Mouse (Mus musculus): ENCODE measurements around the gene Hnrnpab. TPM values are rescaled to one million over a fixed set of nuclear protein-coding genes. Genes with fewer than 3 reads are reported as not detected.

Gene Hnrnpab
- total and polyA plus RNA-seq, 3 experiments, result 184 to 1,104 (median 894) TPM

DNA sequence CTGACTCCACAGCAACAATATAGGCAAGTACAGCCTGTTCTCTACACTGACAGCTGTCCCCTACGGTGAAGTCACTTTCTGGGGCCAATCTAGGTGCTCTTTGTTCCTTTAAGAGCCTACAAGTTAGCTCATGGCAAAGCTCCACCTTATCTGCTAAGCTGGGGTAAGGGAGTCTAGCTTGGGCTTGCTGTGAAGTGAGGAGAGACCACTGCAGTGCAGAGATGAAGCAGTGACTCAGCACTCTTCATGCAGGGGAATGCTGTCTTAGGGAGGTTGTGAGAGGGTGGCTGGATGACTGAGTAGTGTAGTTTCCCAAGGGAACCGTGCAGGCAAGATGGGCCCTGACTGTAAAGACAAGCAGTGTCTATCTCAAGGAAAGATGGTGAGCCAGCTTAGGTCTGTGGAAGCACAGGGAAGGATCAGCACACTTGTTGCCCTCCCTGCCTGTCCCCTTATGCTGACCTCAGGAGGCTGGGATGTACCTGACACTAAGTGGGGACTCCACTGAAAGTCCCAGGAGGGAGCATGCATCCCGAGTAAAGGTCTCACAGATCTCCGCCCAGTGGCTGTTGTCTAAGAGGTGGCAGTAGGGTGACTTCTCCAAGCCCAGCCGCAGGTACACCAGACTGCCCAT, 18.7 kb upstream of the Hnrnpab start (continued):
- TF ChIP-seq SIN3A (IDR thresholded peaks at IDR 0.05; ENCODE audit: low read length) (peak; percentile 90), ELF1 (IDR thresholded peaks at IDR 0.05; ENCODE audit: low read depth, low read length) (no peak), CHD1 (IDR thresholded peaks at IDR 0.05; ENCODE audit: low read depth, low read length) (no peak), NELFE (IDR thresholded peaks at IDR 0.05; ENCODE audit: low read depth, low read length) (peak; percentile 9; the same call in 1 of the 2 replicates), TAL1 (IDR thresholded peaks at IDR 0.05; ENCODE audit: low read length) (no peak), SMC3 (IDR thresholded peaks at IDR 0.05; ENCODE audit: low read depth, low read length) (no peak; the same call in 1 of the 2 replicates), TCF12 (IDR thresholded peaks at IDR 0.05; ENCODE audit: low read depth, low read length) (0 out of 2 replicates have a peak, but pooled peaks have one; percentile 35), UBTF (IDR thresholded peaks at IDR 0.05; ENCODE audit: borderline replicate concordance, insufficient read depth, low read depth, low read length) (peak; percentile 99), ZMIZ1 (IDR thresholded peaks at IDR 0.05; ENCODE audit: low read depth, low read length) (no peak), ETS1 (IDR thresholded peaks at IDR 0.05; ENCODE audit: low read depth, low read length) (peak; percentile 78), POLR2A (IDR thresholded peaks at IDR 0.05; ENCODE audit: control insufficient read depth in 1 of 2, insufficient read depth in 1 of 2, low read depth in 1 of 2, low read length in 2 of 2, poor library complexity in 1 of 2) (peak in 1 of 2 experiments; percentile 54; a peak in 2 of 4 replicates), USF1 (IDR thresholded peaks at IDR 0.05; ENCODE audit: low read depth, low read length) (no peak), GATA1 (IDR thresholded peaks at IDR 0.05; ENCODE audit: low read depth, low read length) (peak; percentile 83), POLR2AphosphoS5 (IDR thresholded peaks at IDR 0.05; ENCODE audit: borderline replicate concordance, low read depth, low read length) (0 out of 2 replicates have a peak, but pooled peaks have one; percentile 83), MYC (IDR thresholded peaks at IDR 0.05; ENCODE audit: low read depth, low read length) (peak; percentile 78; the same call in 1 of the 2 replicates), POLR2AphosphoS2 (IDR thresholded peaks at IDR 0.05; ENCODE audit: low read length) (peak; percentile 97), EP300 (IDR thresholded peaks at IDR 0.05; ENCODE audit: low read depth in 1 of 2, low read length in 2 of 2) (peak; percentile 58 to 71), JUND (IDR thresholded peaks at IDR 0.05; ENCODE audit: low read depth, low read length) (no peak)

DNA sequence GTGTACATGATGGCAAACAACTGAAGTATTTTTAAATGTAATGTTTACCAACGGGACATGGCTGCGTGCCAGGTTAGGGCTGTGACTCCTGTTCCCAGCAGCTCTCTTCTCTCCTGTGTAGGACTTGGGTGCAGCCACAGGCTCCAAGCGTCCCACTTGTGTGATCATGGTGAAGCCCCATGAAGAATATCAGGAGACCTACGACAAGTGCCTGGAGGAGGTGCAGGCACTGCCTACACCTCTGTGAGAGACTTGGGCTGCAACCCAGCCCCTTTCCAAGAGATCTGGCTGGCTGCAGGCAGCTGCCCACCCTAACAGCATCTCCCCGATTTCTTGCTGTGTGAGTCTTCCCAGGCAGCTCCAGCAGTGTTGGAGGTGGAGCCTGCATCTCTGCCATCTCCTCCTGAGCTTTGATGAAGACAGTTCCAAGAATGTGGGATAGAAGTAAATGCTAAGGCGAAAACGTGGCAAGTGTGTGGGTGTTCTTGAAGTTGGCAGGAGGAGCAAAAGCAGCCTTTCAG, 16.4 kb upstream of the Hnrnpab start:
- no peak overlapping the region for H3K4me3 ChIP-seq (ENCODE audit: control insufficient read depth in 1 of 2, insufficient read depth in 1 of 2, low read depth in 2 of 2, low read length in 2 of 2)
- no peak overlapping the region for H3K9ac ChIP-seq (ENCODE audit: control insufficient read depth, low read depth, low read length, poor library complexity, severe bottlenecking)
- peak; percentile 21; the same call in 1 of the 2 replicates for TF ChIP-seq ZMIZ1 (IDR thresholded peaks at IDR 0.05; ENCODE audit: low read depth, low read length)
- no peak for TF ChIP-seq NRF1 (IDR thresholded peaks at IDR 0.05; ENCODE audit: insufficient read depth, low read depth, low read length, poor library complexity, severe bottlenecking)
- no peak for TF ChIP-seq BHLHE40 (IDR thresholded peaks at IDR 0.05; ENCODE audit: borderline replicate concordance, low read depth, low read length)
- TF ChIP-seq UBTF (IDR thresholded peaks at IDR 0.05; ENCODE audit: borderline replicate concordance, insufficient read depth, low read depth, low read length), result no peak
- TF ChIP-seq POLR2A (IDR thresholded peaks at IDR 0.05; ENCODE audit: control insufficient read depth in 1 of 2, insufficient read depth in 1 of 2, low read depth in 1 of 2, low read length in 2 of 2, poor library complexity in 1 of 2), result no peak; a peak in 1 of 4 replicates
- H3K79me2 ChIP-seq (ENCODE audit: control insufficient read depth, insufficient read depth, low read length, poor library complexity), result peaks cover 33% of the 10 kb centered on the region
- H3K9me3 ChIP-seq (replicated peaks; ENCODE audit: insufficient read depth, low read length), result no peaks in the 10 kb centered on the region
- no peaks in the 10 kb centered on the region for H3K27me3 ChIP-seq (ENCODE audit: control insufficient read depth in 1 of 2, insufficient read depth in 2 of 2, low read length in 2 of 2)
- H3K4me1 ChIP-seq (ENCODE audit: control insufficient read depth in 1 of 2, insufficient read depth in 2 of 2, low read length in 2 of 2), result peaks cover 6 to 38% of the 10 kb centered on the region in 2 experiments; a peak in 3 of 4 replicates
- H3K27ac ChIP-seq (ENCODE audit: control insufficient read depth, low read depth, low read length), result no peak overlapping the region
- peaks cover 15 to 41% of the 10 kb centered on the region in 2 experiments for H3K36me3 ChIP-seq (ENCODE audit: control insufficient read depth in 1 of 2, insufficient read depth in 2 of 2, low read length in 2 of 2)
- no peak for DNase-seq (ENCODE audit: low read depth, low spot score)

All from MEL (cell line).